ENCODE assay signal across 13 mouse cellular contexts in genomic region chr10:75197817-75198216, GRCm38 (mm10).
"Had no signal": no experiment of that assay in that cellular context is flagged by ENCODE, and none has a peak within 500 bp of the region (broad histone marks: within the 10 kb centered on the region; RNA-seq: fewer than 3 reads in every experiment).

No protein-coding gene starts in this region.

- DNase-seq: gastrocnemius, adult 2 months; gastrocnemius, postnatal 10 days; gastrocnemius, postnatal 25 days; heart, adult 2 months; heart, postnatal 10 days; heart, postnatal 4 days; kidney, adult 18-20 months; kidney, adult 8-10 months; kidney, postnatal 10 days; kidney, postnatal 25 days; kidney, postnatal 4 days; layer of hippocampus, postnatal 36 days; left cerebral cortex, postnatal 4 days had no signal
